Mouse (Mus musculus) heart, adult 10 weeks (tissue): Measurements from ENCODE around the gene Mobp. TPM values are rescaled to one million over a fixed set of nuclear protein-coding genes. Genes with fewer than 3 reads are reported as not detected.

Experiments used
- polyA plus RNA-seq: library from polyadenylated mRNA; stranded (reverse); fragments of 350-450 nt; fragmentation: Illumina TruSeq; extraction: RNeasy Lipid Tissue Mini Kit (QIAGEN cat#74804); gene quantifications from one replicate; pipeline ENCODE4 v1.2.3, GENCODE M21; 2014; ENCODE audit warnings: low read depth, low replicate concordance

Gene Mobp
- not detected for polyA plus RNA-seq

DNA sequence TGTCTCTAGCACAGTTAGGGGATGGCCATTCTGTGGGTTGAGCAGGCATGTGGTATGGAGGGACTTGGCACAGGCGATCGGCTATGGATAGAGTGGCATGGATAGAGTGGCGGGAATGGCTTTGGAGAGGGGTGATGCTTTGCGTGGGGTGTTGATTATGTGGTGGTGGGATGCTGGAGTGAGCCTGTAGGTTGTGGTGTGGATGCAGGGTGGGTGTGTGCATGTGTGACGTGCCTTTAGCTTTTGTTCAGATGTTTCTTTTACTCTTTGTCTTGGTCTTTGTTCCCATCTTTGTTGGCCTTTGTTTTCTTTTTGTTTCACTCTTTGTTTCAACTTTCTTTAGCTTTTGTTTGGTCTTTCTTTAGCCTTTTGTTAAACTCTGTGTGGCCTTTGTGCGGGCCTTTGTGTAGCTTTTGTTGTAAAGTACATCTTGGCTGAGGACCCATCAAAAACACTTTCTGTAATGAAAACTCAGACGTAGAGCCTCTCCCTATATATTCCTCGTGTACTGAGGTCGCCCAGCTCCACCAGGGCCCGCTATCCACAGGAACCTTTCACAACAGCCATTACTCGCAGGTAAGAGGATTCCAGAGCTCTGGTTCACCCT lies at the start of gene Mobp:
Gene Mobp, plus strand, starts transcription at position 486 of the 607 bp plus-strand sequence.

DNA sequence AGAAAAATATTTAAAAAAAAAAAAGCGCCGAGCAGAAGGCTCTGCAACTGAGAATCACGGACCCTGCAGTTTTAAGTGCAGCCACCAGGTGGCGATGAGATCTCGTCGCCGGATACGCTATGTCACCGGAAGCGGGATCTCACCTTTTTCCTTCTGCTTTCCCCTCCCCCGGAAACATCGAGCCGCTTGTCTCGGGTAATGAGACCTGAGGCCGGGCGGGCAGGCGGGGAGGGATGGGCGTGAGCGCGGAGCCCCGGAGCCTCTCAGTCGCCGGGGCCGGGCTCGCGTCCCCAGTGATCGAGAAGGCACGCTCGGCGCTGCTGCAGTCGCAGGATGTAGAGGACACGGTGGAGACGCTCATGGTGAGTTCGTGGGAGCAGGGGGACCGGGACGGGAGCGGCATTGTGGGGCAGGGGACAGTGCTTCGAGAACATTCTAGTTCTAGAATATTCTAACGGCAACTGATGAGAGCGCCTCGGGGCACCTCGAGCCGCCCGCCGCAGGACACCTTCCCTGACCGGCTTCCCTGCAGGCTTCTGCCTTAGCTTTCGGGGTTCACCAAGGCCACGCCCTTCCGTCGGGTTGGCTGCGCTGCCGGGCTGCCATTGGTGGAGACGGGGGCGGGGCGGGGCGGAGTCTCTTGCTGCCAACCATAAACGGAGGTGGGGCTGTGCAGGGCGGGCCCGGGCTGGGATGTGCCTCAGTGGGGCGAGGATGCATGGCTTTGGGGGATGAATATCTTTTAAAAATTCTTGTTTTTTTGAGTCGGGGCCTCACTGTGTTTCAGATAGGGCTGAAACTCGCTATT lies 39.1 kb upstream of the Mobp start, which contains the start of gene Slc25a38:
Gene Slc25a38, plus strand, starts transcription at position 164 of the 808 bp plus-strand sequence.

DNA sequence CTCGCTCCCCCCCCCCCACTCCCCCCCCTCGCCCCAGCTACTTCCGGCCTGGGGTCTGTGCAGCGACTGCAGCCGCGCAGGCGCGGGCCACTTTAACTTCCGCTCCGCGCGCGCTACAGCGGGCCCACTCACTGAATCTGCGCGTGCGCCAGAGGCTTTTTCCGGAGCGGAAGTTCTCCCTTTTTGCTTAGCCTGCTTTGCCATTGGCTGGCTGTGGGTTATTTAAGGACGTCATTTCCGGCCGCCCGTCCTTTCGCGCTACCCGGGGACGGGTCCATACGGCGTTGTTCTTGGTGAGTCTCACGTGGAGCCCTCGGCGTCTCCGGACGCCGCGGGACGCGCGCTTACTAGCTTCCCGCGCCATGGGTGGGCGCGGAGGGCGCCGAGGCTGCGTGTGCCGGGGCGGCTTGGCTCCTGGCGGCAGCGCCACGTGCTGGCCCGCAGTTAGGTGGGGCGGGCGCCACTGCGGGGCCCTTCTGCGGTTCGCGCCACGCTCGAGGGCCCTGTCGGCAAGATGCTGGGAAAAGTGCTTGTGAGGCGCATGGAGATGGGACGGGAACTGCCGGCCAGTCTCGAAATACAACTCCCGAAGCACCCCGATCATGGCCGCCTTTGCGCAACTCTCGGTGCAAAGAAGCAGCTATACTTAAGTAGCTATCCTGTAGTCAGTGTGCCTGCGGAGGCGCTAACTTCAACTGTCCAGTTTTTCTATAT lies 21.8 kb upstream of the Mobp start, which contains the start of gene Rpsa:
Gene Rpsa, plus strand, starts transcription at position 152 of the 714 bp plus-strand sequence.

Other genes with a start within 250 kb of the Mobp start
- gene Gorasp1, start 212.1 kb upstream of the Mobp start, polyA plus RNA-seq: 16.2 TPM
- not detected for gene Ttc21a, start 212.1 kb upstream of the Mobp start, polyA plus RNA-seq
- gene Csrnp1, start 165.0 kb upstream of the Mobp start, polyA plus RNA-seq: 13.3 TPM
- 105 TPM for gene Xirp1, start 126.1 kb upstream of the Mobp start, polyA plus RNA-seq
- 2.2 TPM for gene Cx3cr1, start 79.8 kb upstream of the Mobp start, polyA plus RNA-seq
- not detected for gene Ccr8, start 57.6 kb upstream of the Mobp start, polyA plus RNA-seq
- 27.5 TPM for gene Slc25a38, start 39.3 kb upstream of the Mobp start, polyA plus RNA-seq
- gene Rpsa, start 22.0 kb upstream of the Mobp start, polyA plus RNA-seq: 861 TPM
- 2.5 TPM for gene Myrip, start 151.8 kb downstream of the Mobp start, polyA plus RNA-seq